Mouse (Mus musculus) liver, embryonic 13.5 days (tissue): ENCODE data around the gene Krtap5-2. TPM values are rescaled to one million over a fixed set of nuclear protein-coding genes. Genes with fewer than 3 reads are reported as not detected.
"Not testable (repeated sequence)": the region's sequence is repeated elsewhere in the genome, so short reads cannot be mapped to it uniquely, and the experiment has no call there.

Source experiments
- ATAC-seq: fragments of 200-750 bp; cut with Nextera tagmentation; 2 replicates; pipeline ENCODE4 v1.8.0; 2017; ENCODE audit warnings: low read depth, mild to moderate bottlenecking, moderate number of reproducible peaks, moderate library complexity
- DNase-seq: peaks from one replicate; pipeline ENCODE4 v3.0.0; 2022
- H3K27ac ChIP-seq: fragments of 300-500 bp; sonication (generic); 2 replicates; pipeline ENCODE4 v1.5.1; 2015; ENCODE audit warnings: moderate library complexity, mild to moderate bottlenecking, inconsistent platforms
- H3K27me3 ChIP-seq: fragments of 300-500 bp; sonication (generic); 2 replicates; pipeline ENCODE4 v1.6.1; 2015; ENCODE audit warnings: mild to moderate bottlenecking, inconsistent platforms
- H3K36me3 ChIP-seq: fragments of 300-500 bp; sonication (generic); 2 replicates; pipeline ENCODE4 v1.6.1; 2015; ENCODE audit warnings: mild to moderate bottlenecking, inconsistent platforms
- H3K4me1 ChIP-seq: fragments of 300-500 bp; sonication (generic); replicated peaks from 2 replicates; pipeline ENCODE4 v1.6.1; 2015; ENCODE audit warnings: inconsistent platforms
- H3K4me2 ChIP-seq: fragments of 300-500 bp; sonication (generic); 2 replicates; pipeline ENCODE4 v1.6.1; 2015; ENCODE audit warnings: inconsistent platforms, mild to moderate bottlenecking, moderate library complexity
- H3K4me3 ChIP-seq: fragments of 300-500 bp; sonication (generic); replicated peaks from 2 replicates; pipeline ENCODE4 v1.5.1; 2015; ENCODE audit warnings: mild to moderate bottlenecking, inconsistent platforms
- H3K9ac ChIP-seq: fragments of 300-500 bp; sonication (generic); 2 replicates; pipeline ENCODE4 v1.6.1; 2015; ENCODE audit warnings: mild to moderate bottlenecking, inconsistent platforms
- H3K9me3 ChIP-seq: fragments of 300-500 bp; sonication (generic); replicated peaks from 2 replicates; pipeline ENCODE4 v1.6.1; 2016; ENCODE audit warnings: inconsistent platforms
- WGBS: fragments of 180-500 bp; shearing (Covaris S2); methylation state at CpG from one replicate; pipeline ENCODE4 v1.1.7; 2015; ENCODE audit not compliant: insufficient replicate concordance; 5-methylcytosine and 5-hydroxymethylcytosine counted together
- polyA plus RNA-seq: library from polyadenylated mRNA; unstranded; fragments of >200 nt; fragmentation: Nextera tagmentation; extraction: Ambion mirVana; gene quantifications from 2 replicates; pipeline ENCODE4 v1.2.1, GENCODE M21; 2015

Gene Krtap5-2
- polyA plus RNA-seq, 1 experiment from 2014 or later, result not detected

GRCm38 (mm10) chr7:142135934-142136333, 39.9 kb downstream of the Krtap5-2 start, which contains the start of gene Gm39115:
TSS of gene Gm39115 (minus strand) at chr7:142136034.
- not testable (repeated sequence) for H3K4me2 ChIP-seq, H3K4me1 ChIP-seq, H3K27me3 ChIP-seq, ATAC-seq, H3K27ac ChIP-seq, DNase-seq, H3K4me3 ChIP-seq, H3K9ac ChIP-seq, H3K36me3 ChIP-seq, H3K9me3 ChIP-seq
- 19% methylated on average over 2 of the region's 2 CpGs for WGBS

- no peak for DNase-seq
- no peaks in the 10 kb centered on the region for H3K4me1 ChIP-seq
- H3K9me3 ChIP-seq, result no peaks in the 10 kb centered on the region
- no peaks in the 10 kb centered on the region for H3K36me3 ChIP-seq
- WGBS, result 43% methylated on average over 4 of the region's 4 CpGs
- no peaks in the 10 kb centered on the region for H3K27me3 ChIP-seq
- no peak overlapping the region for H3K4me2 ChIP-seq
- H3K9ac ChIP-seq, result no peak overlapping the region
- no peak overlapping the region for H3K4me3 ChIP-seq
- no peak for ATAC-seq
- no peak overlapping the region for H3K27ac ChIP-seq
These were observed 41.4 kb downstream of the Krtap5-2 start for GRCm38 (mm10) chr7:142134206-142134995.

- 31% methylated on average over 4 of the region's 4 CpGs for WGBS
- no peak overlapping the region for H3K27ac ChIP-seq
- no peak overlapping the region for H3K9ac ChIP-seq
- no peak for ATAC-seq
- H3K4me1 ChIP-seq, result no peaks in the 10 kb centered on the region
- no peak overlapping the region for H3K4me3 ChIP-seq
- H3K36me3 ChIP-seq, result no peaks in the 10 kb centered on the region
- no peak overlapping the region for H3K4me2 ChIP-seq
- no peak for DNase-seq
- H3K9me3 ChIP-seq, result no peaks in the 10 kb centered on the region
- no peaks in the 10 kb centered on the region for H3K27me3 ChIP-seq
These were observed 47.0 kb downstream of the Krtap5-2 start for GRCm38 (mm10) chr7:142128843-142129242.

Other genes with a start within 250 kb of the Krtap5-2 start
- 0.07 and 0.10 TPM in 2 replicates for gene Brsk2, start 226.3 kb downstream of the Krtap5-2 start, polyA plus RNA-seq
- 62.5 and 64.3 TPM in 2 replicates for gene Mob2, start 114.9 kb downstream of the Krtap5-2 start, polyA plus RNA-seq
- gene Dusp8, start 80.2 kb downstream of the Krtap5-2 start, polyA plus RNA-seq, result 4.4 and 4.6 TPM in 2 replicates
- not detected in 2 replicates for gene Gm45618, start 55.3 kb downstream of the Krtap5-2 start, polyA plus RNA-seq
- gene Gm39115, start 40.0 kb downstream of the Krtap5-2 start, polyA plus RNA-seq, result not detected in 2 replicates
- gene Gm45337, start 31.4 kb downstream of the Krtap5-2 start, polyA plus RNA-seq, result not detected in 2 replicates
- gene Gm29735, start 18.9 kb downstream of the Krtap5-2 start, polyA plus RNA-seq, result not detected in 2 replicates
- not detected in 2 replicates for gene Gm4553, start 10.3 kb downstream of the Krtap5-2 start, polyA plus RNA-seq
- gene Gm10153, start 14.4 kb upstream of the Krtap5-2 start, polyA plus RNA-seq, result not detected in 2 replicates
- not detected in 2 replicates for gene Krtap5-3, start 25.4 kb upstream of the Krtap5-2 start, polyA plus RNA-seq
- gene Gm7579, start 35.9 kb upstream of the Krtap5-2 start, polyA plus RNA-seq, result not detected in 2 replicates
- not detected in 2 replicates for gene Krtap5-5, start 54.0 kb upstream of the Krtap5-2 start, polyA plus RNA-seq
- not detected in 2 replicates for gene Gm40460, start 65.1 kb upstream of the Krtap5-2 start, polyA plus RNA-seq
- gene Gm2431, start 82.3 kb upstream of the Krtap5-2 start, polyA plus RNA-seq, result not detected in 2 replicates
- not detected in 2 replicates for gene Gm4559, start 98.4 kb upstream of the Krtap5-2 start, polyA plus RNA-seq
- not detected in 2 replicates for gene Krtap5-1, start 121.1 kb upstream of the Krtap5-2 start, polyA plus RNA-seq
- gene Krtap5-4, start 127.5 kb upstream of the Krtap5-2 start, polyA plus RNA-seq, result not detected in 2 replicates
- gene Ifitm10, start 197.7 kb upstream of the Krtap5-2 start, polyA plus RNA-seq, result 1.5 and 1.8 TPM in 2 replicates
- gene Gm49369, start 206.7 kb upstream of the Krtap5-2 start, polyA plus RNA-seq, result 0.61 TPM in 1 of 2 replicates, not detected in the other
- gene Ctsd, start 212.0 kb upstream of the Krtap5-2 start, polyA plus RNA-seq, result 297 and 306 TPM in 2 replicates